Mouse (Mus musculus) brain, embryonic 14.5 days (tissue): ENCODE results near the gene Dapp1. TPM values are rescaled to one million over a fixed set of nuclear protein-coding genes. Genes with fewer than 3 reads are reported as not detected.

Experiments used
- DNase-seq: peaks from one replicate; pipeline ENCODE4 v3.0.0-alpha.2; 2011; ENCODE audit warnings: low read depth
- CTCF ChIP-seq: fragments of 200-500 bp; IDR thresholded peaks from 2 replicates; pipeline ENCODE4 v1.5.1; 2012; ENCODE audit warnings: inconsistent platforms, mild to moderate bottlenecking, moderate library complexity, borderline replicate concordance; ENCODE audit not compliant: insufficient read depth, insufficient read length; ENCODE audit errors: extremely low read depth
- POLR2A ChIP-seq: fragments of 200-500 bp; IDR thresholded peaks from 2 replicates; pipeline ENCODE4 v1.6.1; 2012; ENCODE audit warnings: mild to moderate bottlenecking, inconsistent platforms, borderline replicate concordance; ENCODE audit not compliant: poor library complexity, insufficient read depth, insufficient read length, severe bottlenecking; ENCODE audit errors: extremely low read depth
- polyA plus RNA-seq: library from polyadenylated mRNA; depleted of rRNA; stranded (reverse); fragments of >200 nt; gene quantifications from 2 replicates; pipeline ENCODE4 v1.2.3, GENCODE M21; 2012

The Dapp1 gene
- polyA plus RNA-seq, 1 experiment, result 1.9 TPM

DNA sequence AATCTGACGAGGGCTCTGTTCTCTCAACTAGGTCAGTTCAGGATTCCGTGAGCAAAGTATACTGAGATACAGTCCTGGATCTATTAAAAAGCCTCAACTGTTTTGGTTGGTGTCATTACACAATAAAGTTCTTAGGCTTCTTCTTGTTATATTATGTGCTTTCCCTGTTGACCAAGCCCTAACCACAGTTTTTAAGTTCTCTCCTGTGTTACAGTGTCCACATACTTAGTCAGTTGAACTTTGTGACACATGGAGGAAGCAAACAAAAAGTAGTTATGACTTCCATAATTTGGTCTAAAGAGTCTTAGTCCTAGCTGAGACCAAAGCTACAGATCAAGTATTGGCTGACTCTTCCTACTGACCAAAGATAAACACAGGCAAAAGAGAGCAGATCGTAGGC lies 34.5 kb downstream of the Dapp1 start:
- no peak for DNase-seq
- TF ChIP-seq POLR2A (no peak), CTCF (no peak)

DNA sequence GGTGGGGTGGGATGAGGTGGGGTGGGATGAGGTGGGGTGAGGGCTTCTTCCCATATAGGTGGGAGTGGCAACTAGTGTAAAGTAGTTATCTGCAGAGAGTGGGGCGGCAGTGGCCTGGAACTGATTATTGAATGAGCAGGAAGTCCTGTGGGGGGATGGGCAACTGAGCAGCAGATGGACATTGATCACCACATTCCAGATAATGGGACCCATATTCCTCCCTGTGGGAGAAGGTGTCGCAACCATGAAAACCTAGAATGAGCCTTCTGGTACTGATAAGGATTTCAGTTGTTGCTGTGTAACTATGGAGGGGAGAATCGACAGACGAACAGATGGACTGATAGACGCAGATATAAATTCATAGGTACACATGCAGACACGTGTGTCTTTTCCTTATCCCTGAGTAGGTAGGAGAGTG lies 37.6 kb downstream of the Dapp1 start:
- TF ChIP-seq CTCF (no peak), POLR2A (no peak)
- no peak for DNase-seq

DNA sequence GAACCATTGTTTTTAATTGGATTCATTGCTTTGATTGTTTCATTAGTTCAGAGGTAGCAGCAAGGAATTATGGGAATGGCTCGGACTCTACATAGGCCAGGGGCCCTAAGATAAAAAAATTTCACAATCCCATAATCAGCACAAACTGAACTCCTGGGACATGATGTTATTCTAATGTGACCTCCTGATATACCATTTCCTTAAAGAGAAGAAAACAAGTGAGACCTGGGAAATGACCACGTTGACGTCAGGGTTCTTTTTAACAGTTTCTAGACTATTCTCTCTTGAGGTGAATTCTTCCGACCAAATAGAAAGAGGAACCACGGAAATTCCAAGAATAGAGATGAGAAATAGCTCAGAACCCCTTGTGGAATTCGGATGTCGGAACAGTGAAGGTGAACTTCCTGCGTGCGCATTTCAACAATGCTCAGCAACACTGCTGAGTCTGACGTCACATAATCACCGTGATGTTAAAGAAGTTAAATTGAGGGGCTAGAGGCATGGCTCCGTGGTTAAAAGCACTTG lies 39.2 kb downstream of the Dapp1 start:
- TF ChIP-seq POLR2A, result no peak
- no peak for TF ChIP-seq CTCF
- no peak for DNase-seq

DNA sequence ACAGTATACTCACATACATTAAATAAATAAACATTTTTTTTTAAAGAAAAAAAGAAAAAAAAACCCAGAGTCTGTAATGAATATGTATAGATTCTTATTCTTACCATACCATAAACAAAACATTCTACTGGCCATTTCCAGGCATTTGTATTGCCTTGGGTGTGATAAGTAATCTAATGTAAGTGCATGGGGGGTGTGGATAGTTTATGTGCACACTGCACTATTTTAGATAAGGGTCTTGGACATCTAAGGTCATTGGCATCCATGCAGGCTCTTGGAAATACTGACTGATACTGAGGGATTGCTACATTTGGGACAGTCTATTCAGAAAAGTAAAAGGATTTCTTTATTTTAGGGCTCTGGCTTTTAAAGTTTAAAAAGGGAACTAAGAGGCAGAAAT lies 39.8 kb downstream of the Dapp1 start:
- DNase-seq, result no peak
- no peak for TF ChIP-seq CTCF
- TF ChIP-seq POLR2A, result no peak

DNA sequence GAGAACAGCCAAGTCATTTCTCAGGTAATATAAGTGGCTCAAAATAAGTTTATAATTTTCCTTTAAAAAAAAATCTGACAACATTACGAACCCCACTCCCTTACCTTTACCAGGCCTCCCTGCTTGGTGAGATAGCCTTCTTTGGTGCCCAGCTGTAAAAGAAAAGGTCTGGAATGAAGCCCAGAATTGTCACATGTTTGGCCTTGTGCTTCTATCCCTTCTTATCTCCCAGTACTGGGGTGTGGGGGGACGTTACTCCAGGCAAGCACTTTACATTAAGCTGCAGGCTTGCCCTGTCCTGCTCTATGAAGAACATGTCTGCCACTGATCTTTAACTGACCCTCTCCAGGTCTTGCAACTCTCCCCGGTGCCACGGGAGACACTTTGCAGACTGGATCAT lies 40.6 kb downstream of the Dapp1 start:
- DNase-seq, result peak; percentile 45
- TF ChIP-seq CTCF, result no peak

DNA sequence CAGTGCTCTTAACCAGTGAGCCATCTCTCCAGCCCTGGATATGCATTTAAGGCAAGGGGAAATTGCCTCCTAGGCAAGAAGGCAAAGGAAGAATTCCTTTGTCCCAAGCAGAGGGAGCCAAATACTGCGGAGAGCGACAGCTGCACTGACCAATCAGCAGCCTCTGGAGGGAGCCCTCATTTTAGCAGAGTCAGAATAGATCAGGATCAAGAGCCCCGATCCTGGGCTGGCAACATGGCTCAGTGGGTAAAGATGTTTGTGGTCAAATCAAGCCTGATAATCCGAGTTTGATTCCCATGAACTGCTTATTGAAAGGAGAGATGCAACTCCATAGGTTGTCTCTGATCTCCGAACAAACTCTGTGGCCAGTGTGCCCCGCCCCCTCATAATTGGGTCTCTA lies 42.7 kb downstream of the Dapp1 start:
- TF ChIP-seq POLR2A (no peak), CTCF (peak; percentile 5; the same call in 1 of the 2 replicates)
- peak; percentile 74 for DNase-seq

DNA sequence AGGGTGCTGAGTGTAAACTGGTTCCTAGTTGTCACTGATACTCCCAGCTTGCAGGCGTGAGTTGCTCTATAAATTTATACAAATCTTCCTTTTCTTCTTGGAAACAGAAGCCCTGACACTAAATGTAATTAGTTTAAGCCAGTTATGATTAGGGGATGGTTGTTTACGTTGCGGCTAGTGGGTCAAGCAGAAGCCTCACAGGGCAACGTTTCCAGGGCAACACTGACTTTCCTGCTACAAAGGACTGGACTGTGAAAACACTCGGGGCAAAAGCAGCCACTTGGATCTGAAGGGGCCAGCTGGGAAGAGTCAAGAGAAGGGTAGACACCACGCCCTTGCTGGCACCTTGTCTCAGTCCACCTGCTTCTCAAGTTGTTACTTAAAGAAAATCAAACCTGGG lies 44.8 kb downstream of the Dapp1 start:
- peak; percentile 23 for DNase-seq
- TF ChIP-seq POLR2A (no peak), CTCF (no peak)

DNA sequence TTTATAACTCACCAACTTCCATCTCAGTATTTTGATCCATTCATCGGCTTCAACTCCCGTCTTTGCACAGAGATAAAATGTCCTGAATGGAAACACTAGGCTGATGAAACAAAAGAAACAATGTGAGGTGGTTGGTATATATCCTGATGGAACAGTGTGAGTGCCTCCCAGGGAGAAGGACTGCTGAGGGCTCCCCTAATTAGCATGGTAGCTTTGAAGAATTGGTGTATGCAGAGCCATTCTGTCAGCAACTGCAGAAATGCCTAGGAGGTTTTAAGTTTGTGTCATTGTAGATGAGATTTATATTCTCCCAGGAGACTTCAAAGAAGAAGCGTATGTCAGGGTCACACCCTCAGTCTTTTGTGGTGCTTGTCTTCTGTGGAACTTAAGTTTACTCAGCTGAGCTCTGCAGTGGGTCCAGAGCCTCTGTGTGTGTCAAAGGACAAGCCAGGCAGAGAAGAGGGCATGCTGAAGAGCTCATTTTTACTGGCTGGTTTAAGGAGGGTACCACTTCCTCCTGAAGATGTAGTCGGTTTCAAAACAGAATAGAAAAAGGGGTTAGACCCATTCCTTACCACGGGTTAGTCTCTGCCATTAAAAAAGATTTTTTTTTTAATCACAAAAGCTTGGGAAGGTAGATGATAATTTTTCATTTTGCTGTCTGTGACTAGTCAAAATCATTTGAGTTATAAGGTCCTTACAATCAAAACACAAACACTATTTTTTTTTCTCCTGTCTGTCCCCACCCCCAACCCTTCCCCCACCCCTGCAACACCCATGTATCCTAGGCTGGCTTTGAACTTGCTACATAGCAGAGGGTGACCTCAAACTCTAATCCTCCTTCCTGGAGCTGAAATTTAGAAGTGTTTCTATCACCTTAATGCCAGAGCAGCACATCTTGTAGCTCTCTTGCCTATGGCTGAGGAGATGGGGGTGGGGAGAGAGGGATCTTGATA lies 45.5 kb downstream of the Dapp1 start:
- TF ChIP-seq POLR2A (no peak), CTCF (no peak)
- peak; percentile 24 for DNase-seq

DNA sequence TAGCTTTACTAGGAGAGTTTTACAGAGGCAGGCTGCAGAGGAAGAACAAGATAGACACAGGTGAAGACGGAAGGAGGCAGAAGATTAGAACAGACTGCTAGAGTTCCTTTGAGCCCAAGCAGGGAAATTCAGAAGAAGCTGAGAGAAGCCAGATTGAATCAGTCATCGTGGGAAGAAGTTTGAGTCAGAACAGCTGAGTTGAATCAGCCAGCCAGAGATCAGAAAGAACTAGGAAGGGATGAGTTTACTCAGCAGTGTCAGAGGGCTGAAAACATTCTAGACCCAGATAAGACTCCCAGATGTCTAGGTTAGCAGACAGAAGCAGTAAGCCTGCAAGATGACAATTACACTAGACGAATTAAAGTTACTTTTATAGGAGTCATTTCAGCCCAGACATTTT lies 47.4 kb downstream of the Dapp1 start:
- TF ChIP-seq POLR2A (no peak), CTCF (no peak)
- DNase-seq, result no peak

DNA sequence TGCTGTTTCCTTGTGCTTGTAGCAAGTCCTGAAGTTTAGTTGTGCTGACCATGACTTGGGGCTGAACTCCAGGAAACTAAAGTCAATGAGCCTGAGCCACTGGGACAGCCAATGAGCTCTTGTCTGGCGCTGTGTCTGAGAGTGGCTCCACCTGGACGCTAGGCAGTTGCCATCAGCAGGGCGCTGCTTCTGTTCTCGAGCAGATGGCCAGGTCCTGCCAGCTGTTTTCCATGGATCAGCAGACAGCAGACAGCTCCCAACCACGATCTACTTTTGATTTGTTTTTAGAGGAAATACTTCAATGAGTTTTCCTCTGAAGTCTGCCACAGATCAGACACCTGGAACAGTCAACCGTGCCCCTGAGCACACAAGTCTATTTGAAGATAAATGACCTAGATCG lies 48.6 kb downstream of the Dapp1 start:
- TF ChIP-seq POLR2A, result no peak
- TF ChIP-seq CTCF, result no peak
- peak; percentile 7 for DNase-seq

DNA sequence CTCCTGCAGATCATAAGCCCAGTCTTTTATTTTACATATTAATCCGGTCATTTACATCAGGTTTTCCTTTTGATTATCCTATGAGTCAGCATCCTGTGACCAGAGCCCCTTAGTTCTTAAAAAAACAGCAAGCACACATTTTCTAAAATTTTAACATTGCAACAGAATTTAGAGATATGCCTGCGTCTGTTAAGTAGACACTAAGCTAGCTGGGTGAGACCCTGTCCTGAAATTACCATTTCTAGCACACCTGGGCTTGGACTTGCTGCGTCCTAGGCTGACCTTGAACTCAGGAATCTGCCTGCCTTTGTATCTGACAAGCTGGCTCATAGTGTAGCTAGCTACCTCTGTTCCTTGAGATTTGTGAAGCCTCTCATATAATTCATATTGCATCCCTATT lies 51.4 kb downstream of the Dapp1 start:
- no peak for DNase-seq

DNA sequence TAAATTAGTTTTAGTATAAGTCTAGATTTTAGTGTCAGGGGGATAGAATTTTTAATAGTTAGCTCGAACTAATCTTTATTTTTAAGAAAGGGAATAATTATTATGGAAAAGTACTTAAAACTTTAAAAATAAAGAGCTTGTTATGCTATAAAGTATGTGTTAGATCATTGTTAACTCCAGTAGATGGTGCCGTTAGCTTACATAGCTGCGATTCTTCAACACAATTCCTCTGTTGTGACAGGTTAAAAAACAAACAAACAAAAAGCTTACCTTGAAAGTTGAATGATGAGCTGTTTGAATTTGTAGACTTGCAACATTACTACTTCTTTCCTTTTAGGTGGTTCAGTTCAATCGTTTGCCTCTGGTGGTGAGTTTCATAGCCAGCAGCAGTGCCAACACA lies 54.3 kb downstream of the Dapp1 start:
- TF ChIP-seq CTCF, result no peak
- TF ChIP-seq POLR2A, result no peak
- peak; percentile 12 for DNase-seq

More for the DNA sequence above, 51.4 kb downstream of the Dapp1 start:
- TF ChIP-seq CTCF, result no peak
- no peak for TF ChIP-seq POLR2A
